Mouse (Mus musculus) bone marrow macrophage, adult 2 months (primary cell): ENCODE results near the gene Gtf3c1. TPM values are rescaled to one million over a fixed set of nuclear protein-coding genes. Genes with fewer than 3 reads are reported as not detected.
A peak's percentile ranks its signal among the peaks of the same experiment; 100 is the strongest.

Experiments used
- H3K27ac ChIP-seq: 2 replicates; pipeline ENCODE4 v1.5.1; 2012; ENCODE audit warnings: low read depth, low read length; ENCODE audit not compliant: insufficient read depth
- H3K4me1 ChIP-seq: 2 replicates; pipeline ENCODE4 v1.6.1; 2012; ENCODE audit warnings: low read length; ENCODE audit not compliant: control insufficient read depth, insufficient read depth
- H3K4me3 ChIP-seq: 2 replicates; pipeline ENCODE4 v1.5.1; 2012; ENCODE audit warnings: mild to moderate bottlenecking, low read length, moderate library complexity; ENCODE audit not compliant: insufficient read depth
- CTCF ChIP-seq: IDR thresholded peaks from 2 replicates; pipeline ENCODE4 v1.5.1; 2012; ENCODE audit warnings: low read depth, mild to moderate bottlenecking, low read length, moderate library complexity
- POLR2A ChIP-seq: IDR thresholded peaks from 2 replicates; pipeline ENCODE4 v1.6.1; 2012; ENCODE audit warnings: mild to moderate bottlenecking, low read depth, low read length, borderline replicate concordance
- polyA plus RNA-seq: library from polyadenylated mRNA; stranded (reverse); fragments of >200 nt; gene quantifications from 2 replicates; pipeline ENCODE4 v1.2.4, GENCODE M21; 2012; ENCODE audit not compliant: missing spikeins, insufficient read depth, insufficient read length

Gene Gtf3c1
- polyA plus RNA-seq, 1 experiment, result 22.0 TPM

- peaks cover 40% of the 10 kb centered on the region for H3K4me1 ChIP-seq
- no peak for TF ChIP-seq POLR2A
- no peak for TF ChIP-seq CTCF
- peak overlapping the region; percentile 48 for H3K27ac ChIP-seq
- no peak overlapping the region for H3K4me3 ChIP-seq
Observed at GRCm38 (mm10) chr7:125593831-125594230, 113.7 kb downstream of the Gtf3c1 start.

Other genes with a start within 250 kb of the Gtf3c1 start
- gene Nsmce1, start 216.2 kb downstream of the Gtf3c1 start, polyA plus RNA-seq, result 31.9 and 34.1 TPM in 2 replicates
- gene Il4ra, start 155.7 kb downstream of the Gtf3c1 start, polyA plus RNA-seq, result 56.6 and 65.8 TPM in 2 replicates
- 37.0 and 37.4 TPM in 2 replicates for gene Il21r, start 104.4 kb downstream of the Gtf3c1 start, polyA plus RNA-seq
- gene D430042O09Rik, start 108 bp upstream of the Gtf3c1 start, polyA plus RNA-seq, result 16.0 and 19.8 TPM in 2 replicates